Mouse (Mus musculus): ENCODE data around the gene Ccdc182.

DNA sequence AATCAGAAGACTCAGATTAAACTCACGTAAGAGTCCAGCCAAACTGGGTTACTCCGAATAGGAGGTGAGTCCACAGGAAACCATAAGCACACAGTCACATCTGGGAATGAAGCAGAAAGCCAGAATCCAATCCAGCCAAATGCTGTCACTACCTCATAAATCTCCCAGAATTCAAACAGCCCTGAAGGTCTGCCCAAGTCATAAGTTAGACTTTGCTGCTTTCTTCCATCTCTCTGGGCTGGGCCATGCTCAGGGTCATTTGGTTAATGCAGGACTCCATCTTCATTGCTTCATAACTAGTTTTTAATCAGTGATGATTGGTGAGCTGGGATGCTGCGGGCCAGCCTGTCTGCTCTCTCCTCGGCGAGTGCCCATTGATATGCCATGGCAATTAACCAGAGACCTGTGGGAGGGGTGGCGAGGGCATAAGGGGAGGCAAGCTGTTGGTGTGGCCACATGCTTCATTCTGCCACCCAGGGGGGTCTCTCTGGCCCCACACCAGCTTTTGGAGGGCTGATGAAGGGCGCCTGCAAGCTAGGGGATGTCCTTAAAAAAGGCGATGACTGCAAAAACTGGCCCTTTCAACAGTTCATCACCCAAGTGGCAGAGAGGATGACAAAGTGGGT, 38.6 kb downstream of the Ccdc182 start:
- TF ChIP-seq CTCF (IDR thresholded peaks at IDR 0.05; ENCODE audit: low read depth) (no peak), EP300 (optimal IDR thresholded peaks at IDR 0.05) (no peak)

Data from stomach, postnatal 0 days (tissue).